Mouse (Mus musculus) hindbrain, postnatal 0 days (tissue): ENCODE data around the gene 1110057P08Rik. TPM values are rescaled to one million over a fixed set of nuclear protein-coding genes. Genes with fewer than 3 reads are reported as not detected.
"Not testable (repeated sequence)": the region's sequence is repeated elsewhere in the genome, so short reads cannot be mapped to it uniquely, and the experiment has no call there.

ENCODE experiments used
- ATAC-seq: fragments of 200-750 bp; cut with Nextera tagmentation; 2 replicates; pipeline ENCODE4 v1.8.0; 2017; ENCODE audit warnings: mild to moderate bottlenecking, moderate TSS enrichment, moderate library complexity
- DNase-seq: peaks from one replicate; pipeline ENCODE4 v3.0.0-alpha.2; 2015; ENCODE audit warnings: low spot score
- H3K27ac ChIP-seq: fragments of 300-500 bp; sonication (generic); 2 replicates; pipeline ENCODE4 v1.5.1; 2014; ENCODE audit warnings: mild to moderate bottlenecking
- H3K27me3 ChIP-seq: fragments of 300-500 bp; sonication (generic); 2 replicates; pipeline ENCODE4 v1.6.1; 2014; ENCODE audit warnings: low read length, mixed read lengths; ENCODE audit not compliant: insufficient read depth
- H3K36me3 ChIP-seq: fragments of 300-500 bp; sonication (generic); 2 replicates; pipeline ENCODE4 v1.6.1; 2014; ENCODE audit warnings: low read length, mixed read lengths; ENCODE audit not compliant: insufficient read depth
- H3K4me1 ChIP-seq: fragments of 300-500 bp; sonication (generic); 2 replicates; pipeline ENCODE4 v1.6.1; 2014; ENCODE audit warnings: antibody characterized with exemption, low read length, mixed read lengths; ENCODE audit not compliant: insufficient read depth
- H3K4me2 ChIP-seq: fragments of 300-500 bp; sonication (generic); 2 replicates; pipeline ENCODE4 v1.6.1; 2014; ENCODE audit warnings: low read depth, mild to moderate bottlenecking, low read length, moderate library complexity, mixed read lengths
- H3K4me3 ChIP-seq: fragments of 300-500 bp; sonication (generic); 2 replicates; pipeline ENCODE4 v1.5.1; 2014; ENCODE audit warnings: low read length
- H3K9ac ChIP-seq: fragments of 300-500 bp; sonication (generic); replicated peaks from 2 replicates; pipeline ENCODE4 v1.6.1; 2014; ENCODE audit warnings: mild to moderate bottlenecking, low read length, moderate library complexity, mixed read lengths
- H3K9me3 ChIP-seq: fragments of 300-500 bp; sonication (generic); 2 replicates; pipeline ENCODE4 v1.6.1; 2016; ENCODE audit warnings: low read length, mixed read lengths
- CTCF ChIP-seq: IDR thresholded peaks from 2 replicates; pipeline ENCODE4 v1.5.1; 2016; ENCODE audit warnings: antibody characterized with exemption, control low read depth, low read depth
- WGBS: fragments of 180-500 bp; shearing (Covaris S2); extraction: QIAGEN DNeasy Blood & Tissue Kit; methylation state at CpG from one replicate; pipeline ENCODE4 v1.1.7; 2014; 5-methylcytosine and 5-hydroxymethylcytosine counted together
- polyA plus RNA-seq: library from polyadenylated mRNA; unstranded; fragments of >200 nt; fragmentation: Nextera tagmentation; extraction: Ambion mirVana; gene quantifications from 2 replicates; pipeline ENCODE4 v1.2.1, GENCODE M21; 2015
- total RNA-seq: library from RNA; depleted of rRNA; stranded (reverse); fragments of >200 nt; gene quantifications from 2 replicates; pipeline ENCODE4 v1.2.3, GENCODE M21; 2014; rRNA removed

1110057P08Rik gene
- total RNA-seq, result not detected in 2 replicates
- not detected in 2 replicates for polyA plus RNA-seq

- Histone ChIP-seq H3K27ac (no peak within 1 kb of the TSS), H3K4me1 (no peaks in the 10 kb centered on the region), H3K9ac (no peak within 1 kb of the TSS), H3K36me3 (no peaks in the 10 kb centered on the region), H3K9me3 (no peaks in the 10 kb centered on the region), H3K4me2 (no peak within 1 kb of the TSS), H3K27me3 (no peaks in the 10 kb centered on the region), H3K4me3 (no peak within 1 kb of the TSS)
- WGBS, result 77% methylated on average over 2 of the region's 2 CpGs
- ATAC-seq (no peak), DNase-seq (no peak)
- TF ChIP-seq CTCF, result no peak
Measured at GRCm38 (mm10) chr16:89174435-89174834, at the start of gene 1110057P08Rik. 1110057P08Rik (plus strand) TSS chr16:89174735.

DNA sequence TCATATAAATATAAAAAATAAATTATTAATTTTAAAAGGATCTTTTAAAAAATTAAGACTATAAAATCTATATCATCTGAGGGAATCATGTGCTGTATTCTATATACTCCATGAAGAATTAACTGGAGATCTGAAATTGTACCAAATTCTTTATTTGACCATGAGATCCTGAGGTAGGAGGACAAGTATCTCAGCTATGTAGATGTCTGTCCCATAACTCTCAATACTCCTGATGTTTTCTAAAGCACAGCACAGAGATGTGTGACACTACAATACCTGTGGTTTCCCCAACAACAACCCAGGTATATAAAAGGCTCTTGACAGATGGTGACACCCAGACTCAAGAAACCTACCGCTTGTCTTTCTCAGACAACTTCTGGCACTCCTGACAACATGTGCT lies 34.0 kb upstream of the 1110057P08Rik start, which contains the start of gene Gm6358:
Gene Gm6358 (plus strand): TSS at position 301 of the 400 bp plus-strand sequence.
- Histone ChIP-seq H3K27me3 (no peaks in the 10 kb centered on the region), H3K36me3 (no peaks in the 10 kb centered on the region), H3K9me3 (no peaks in the 10 kb centered on the region), H3K9ac (no peak within 1 kb of the TSS), H3K4me2 (no peak within 1 kb of the TSS), H3K27ac (no peak within 1 kb of the TSS), H3K4me3 (no peak within 1 kb of the TSS), H3K4me1 (no peaks in the 10 kb centered on the region)
- DNase-seq (no peak), ATAC-seq (no peak)
- no peak for TF ChIP-seq CTCF
- 100% methylated on average over 1 of the region's 1 CpGs for WGBS

DNA sequence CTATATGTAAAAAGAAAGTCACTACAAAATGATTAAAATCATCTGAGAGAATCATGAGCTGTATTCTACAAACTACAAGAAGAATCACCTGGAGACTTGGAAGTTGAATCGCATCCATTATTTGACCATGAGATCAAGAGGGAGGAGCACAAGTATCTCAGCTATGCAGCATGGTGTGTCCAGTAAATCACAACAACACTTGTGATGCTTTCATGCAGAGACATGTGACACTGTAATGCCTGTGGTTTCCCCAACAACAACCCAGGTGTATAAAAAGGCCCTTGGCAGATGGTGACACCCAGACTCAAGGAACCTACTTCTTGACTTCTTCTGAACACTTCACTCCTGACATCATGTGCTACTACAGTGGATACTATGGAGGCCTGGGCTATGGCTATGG lies 23.7 kb upstream of the 1110057P08Rik start, which contains the start of gene Gm10061:
Gene Gm10061 (plus strand): TSS at position 301 of the 400 bp plus-strand sequence.
- no peak for ATAC-seq
- Histone ChIP-seq H3K9me3 (no peaks in the 10 kb centered on the region), H3K27me3 (no peaks in the 10 kb centered on the region), H3K4me3 (no peak within 1 kb of the TSS), H3K4me1 (no peaks in the 10 kb centered on the region), H3K36me3 (no peaks in the 10 kb centered on the region), H3K27ac (no peak within 1 kb of the TSS), H3K4me2 (no peak within 1 kb of the TSS), H3K9ac (no peak within 1 kb of the TSS)
- no peak for DNase-seq
- TF ChIP-seq CTCF, result no peak
- WGBS, result 95% methylated on average over 1 of the region's 1 CpGs

GRCm38 (mm10) chr16:89157652-89158051 lies 16.9 kb upstream of the 1110057P08Rik start, which contains the start of gene Gm9789:
Gm9789 (plus strand) TSS chr16:89157952.
- 93% methylated on average over 4 of the region's 4 CpGs for WGBS
- H3K4me1 ChIP-seq, result no peaks in the 10 kb centered on the region

GRCm38 (mm10) chr16:89169190-89169589 lies 5.3 kb upstream of the 1110057P08Rik start, which contains the start of gene Gm7735:
Gm7735 (plus strand) TSS chr16:89169490.
- not testable (repeated sequence) for H3K4me3 ChIP-seq, H3K4me1 ChIP-seq, H3K4me2 ChIP-seq, H3K27ac ChIP-seq, ATAC-seq, DNase-seq, H3K27me3 ChIP-seq, H3K36me3 ChIP-seq, H3K9me3 ChIP-seq, H3K9ac ChIP-seq

More at GRCm38 (mm10) chr16:89157652-89158051, 16.9 kb upstream of the 1110057P08Rik start, which contains the start of gene Gm9789:
- no peak within 1 kb of the TSS for H3K4me3 ChIP-seq
- no peak within 1 kb of the TSS for H3K4me2 ChIP-seq
- no peak for TF ChIP-seq CTCF
- H3K9ac ChIP-seq, result no peak within 1 kb of the TSS
- no peaks in the 10 kb centered on the region for H3K27me3 ChIP-seq
- no peak within 1 kb of the TSS for H3K27ac ChIP-seq
- no peaks in the 10 kb centered on the region for H3K9me3 ChIP-seq
- ATAC-seq, result no peak
- DNase-seq, result no peak
- no peaks in the 10 kb centered on the region for H3K36me3 ChIP-seq

DNA sequence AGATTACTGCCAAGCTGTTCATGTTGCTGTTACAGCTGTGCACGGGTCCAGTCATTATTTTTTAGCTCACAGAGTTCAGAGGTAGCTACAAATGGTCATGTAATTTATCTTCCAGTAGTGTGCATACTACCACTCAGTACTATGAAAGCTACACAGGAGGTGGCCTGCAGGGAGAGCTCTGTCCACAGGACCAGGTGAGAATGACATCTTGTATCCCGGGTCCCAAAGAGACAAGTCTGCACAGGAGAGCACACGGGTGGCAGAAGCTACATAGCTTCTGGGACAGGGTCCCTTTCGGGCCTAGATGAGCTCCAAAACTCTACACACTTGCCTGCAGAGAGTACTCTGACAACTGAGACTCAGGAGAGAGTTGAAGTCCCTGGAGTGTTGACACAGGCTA lies 14.1 kb downstream of the 1110057P08Rik start:
- Histone ChIP-seq H3K27ac (no peak overlapping the region), H3K4me2 (no peak overlapping the region), H3K9ac (no peak overlapping the region), H3K36me3 (no peaks in the 10 kb centered on the region), H3K9me3 (no peaks in the 10 kb centered on the region), H3K27me3 (no peaks in the 10 kb centered on the region), H3K4me3 (no peak overlapping the region), H3K4me1 (no peaks in the 10 kb centered on the region)
- DNase-seq, result no peak
- 90% methylated on average over 4 of the region's 4 CpGs for WGBS
- no peak for ATAC-seq
- no peak for TF ChIP-seq CTCF

GRCm38 (mm10) chr16:89205561-89205960 lies 31.0 kb downstream of the 1110057P08Rik start, which contains the start of gene Krtap20-2:
Krtap20-2 (plus strand) TSS chr16:89205861.
- Histone ChIP-seq H3K36me3 (no peaks in the 10 kb centered on the region), H3K9ac (no peak within 1 kb of the TSS), H3K4me1 (no peaks in the 10 kb centered on the region), H3K27me3 (no peaks in the 10 kb centered on the region), H3K4me2 (no peak within 1 kb of the TSS), H3K9me3 (no peaks in the 10 kb centered on the region), H3K4me3 (no peak within 1 kb of the TSS), H3K27ac (no peak within 1 kb of the TSS)
- 75% methylated on average over 1 of the region's 1 CpGs for WGBS
- DNase-seq (no peak), ATAC-seq (no peak)
- no peak for TF ChIP-seq CTCF

Other genes with a start within 250 kb of the 1110057P08Rik start
- gene Krtap19-9b, start 242.5 kb upstream of the 1110057P08Rik start, total RNA-seq, result not detected in 2 replicates
- not detected in 2 replicates for gene Krtap19-9b, start 242.5 kb upstream of the 1110057P08Rik start, polyA plus RNA-seq
- not detected in 2 replicates for gene Krtap16-3, start 211.9 kb upstream of the 1110057P08Rik start, total RNA-seq
- gene Krtap16-3, start 211.9 kb upstream of the 1110057P08Rik start, polyA plus RNA-seq, result not detected in 2 replicates
- gene Krtap22-2, start 164.0 kb upstream of the 1110057P08Rik start, total RNA-seq, result not detected in 2 replicates
- not detected in 2 replicates for gene Krtap22-2, start 164.0 kb upstream of the 1110057P08Rik start, polyA plus RNA-seq
- not detected in 2 replicates for gene Gm10229, start 159.5 kb upstream of the 1110057P08Rik start, total RNA-seq
- gene Gm10229, start 159.5 kb upstream of the 1110057P08Rik start, polyA plus RNA-seq, result not detected in 2 replicates
- gene Krtap6-1, start 143.0 kb upstream of the 1110057P08Rik start, total RNA-seq, result not detected in 2 replicates
- not detected in 2 replicates for gene Krtap6-1, start 143.0 kb upstream of the 1110057P08Rik start, polyA plus RNA-seq
- not detected in 2 replicates for gene Gm10228, start 133.3 kb upstream of the 1110057P08Rik start, total RNA-seq
- gene Gm10228, start 133.3 kb upstream of the 1110057P08Rik start, polyA plus RNA-seq, result not detected in 2 replicates
- gene Krtap6-5, start 126.9 kb upstream of the 1110057P08Rik start, total RNA-seq, result not detected in 2 replicates
- gene Krtap6-5, start 126.9 kb upstream of the 1110057P08Rik start, polyA plus RNA-seq, result not detected in 2 replicates
- not detected in 2 replicates for gene 1110025L11Rik, start 110.7 kb upstream of the 1110057P08Rik start, total RNA-seq
- not detected in 2 replicates for gene 1110025L11Rik, start 110.7 kb upstream of the 1110057P08Rik start, polyA plus RNA-seq
- not detected in 2 replicates for gene Krtap6-3, start 90.7 kb upstream of the 1110057P08Rik start, total RNA-seq
- gene Krtap6-3, start 90.7 kb upstream of the 1110057P08Rik start, polyA plus RNA-seq, result not detected in 2 replicates
- not detected in 2 replicates for gene Gm6358, start 33.9 kb upstream of the 1110057P08Rik start, total RNA-seq
- not detected in 2 replicates for gene Gm6358, start 33.9 kb upstream of the 1110057P08Rik start, polyA plus RNA-seq
- not detected in 2 replicates for gene Gm10061, start 23.6 kb upstream of the 1110057P08Rik start, total RNA-seq
- gene Gm10061, start 23.6 kb upstream of the 1110057P08Rik start, polyA plus RNA-seq, result not detected in 2 replicates
- not detected in 2 replicates for gene Gm9789, start 16.8 kb upstream of the 1110057P08Rik start, total RNA-seq
- not detected in 2 replicates for gene Gm9789, start 16.8 kb upstream of the 1110057P08Rik start, polyA plus RNA-seq
- gene Gm7735, start 5.2 kb upstream of the 1110057P08Rik start, total RNA-seq, result not detected in 2 replicates
- not detected in 2 replicates for gene Gm7735, start 5.2 kb upstream of the 1110057P08Rik start, polyA plus RNA-seq
- gene Krtap20-2, start 31.1 kb downstream of the 1110057P08Rik start, total RNA-seq, result not detected in 2 replicates
- not detected in 2 replicates for gene Krtap20-2, start 31.1 kb downstream of the 1110057P08Rik start, polyA plus RNA-seq
- gene Krtap21-1, start 229.1 kb downstream of the 1110057P08Rik start, total RNA-seq, result not detected in 2 replicates
- not detected in 2 replicates for gene Krtap21-1, start 229.1 kb downstream of the 1110057P08Rik start, polyA plus RNA-seq
- gene Krtap6-2, start 245.4 kb downstream of the 1110057P08Rik start, total RNA-seq, result not detected in 2 replicates
- not detected in 2 replicates for gene Krtap6-2, start 245.4 kb downstream of the 1110057P08Rik start, polyA plus RNA-seq